Mouse (Mus musculus): ENCODE results near the gene Mex3a. TPM values are rescaled to one million over a fixed set of nuclear protein-coding genes. Genes with fewer than 3 reads are reported as not detected.
A peak's percentile ranks its signal among the peaks of the same experiment; 100 is the strongest.

Mex3a gene
- polyA plus RNA-seq, 1 experiment from 2014 or later = 26.3 TPM

GRCm38 (mm10) chr3:88510421-88511289 is 21.5 kb upstream of the Mex3a start:
- 46% methylated on average over 13 of the region's 13 CpGs for WGBS
- peaks cover 31% of the 10 kb centered on the region for H3K4me1 ChIP-seq (ENCODE audit: control insufficient read depth, insufficient read depth, low read length)

GRCm38 (mm10) chr3:88511559-88511958 is 20.6 kb upstream of the Mex3a start:
- H3K27ac ChIP-seq (ENCODE audit: low read length) = no peak overlapping the region
- peaks cover 31% of the 10 kb centered on the region for H3K4me1 ChIP-seq (ENCODE audit: control insufficient read depth, insufficient read depth, low read length)
- H3K9ac ChIP-seq (replicated peaks; ENCODE audit: low read depth, low read length) = no peak overlapping the region
- H3K27me3 ChIP-seq (ENCODE audit: control insufficient read depth, insufficient read depth, low read length) = no peaks in the 10 kb centered on the region
- H3K4me3 ChIP-seq (ENCODE audit: low read depth, low read length) = no peak overlapping the region
- 34% methylated on average over 4 of the region's 4 CpGs for WGBS
- ATAC-seq (ENCODE audit: insufficient number of reproducible peaks, insufficient read depth, low FRiP score, low read depth) = no peak
- H3K36me3 ChIP-seq (ENCODE audit: control insufficient read depth, insufficient read depth, low read length) = no peaks in the 10 kb centered on the region
- H3K9me3 ChIP-seq (ENCODE audit: control insufficient read depth, low read depth, low read length) = no peaks in the 10 kb centered on the region
- no peak overlapping the region for H3K4me2 ChIP-seq (replicated peaks; ENCODE audit: low read depth, low read length)

More at GRCm38 (mm10) chr3:88510421-88511289, 21.5 kb upstream of the Mex3a start:
- Histone ChIP-seq H3K36me3 (ENCODE audit: control insufficient read depth, insufficient read depth, low read length) (no peaks in the 10 kb centered on the region), H3K4me2 (replicated peaks; ENCODE audit: low read depth, low read length) (peak overlapping the region; percentile 45), H3K9ac (replicated peaks; ENCODE audit: low read depth, low read length) (0 out of 2 replicates have a peak overlapping the region, but pooled peaks have one; percentile 33), H3K9me3 (ENCODE audit: control insufficient read depth, low read depth, low read length) (no peaks in the 10 kb centered on the region), H3K27me3 (ENCODE audit: control insufficient read depth, insufficient read depth, low read length) (no peaks in the 10 kb centered on the region), H3K4me3 (ENCODE audit: low read depth, low read length) (peak overlapping the region; percentile 27), H3K27ac (ENCODE audit: low read length) (peak overlapping the region; percentile 84)
- ATAC-seq (ENCODE audit: insufficient number of reproducible peaks, insufficient read depth, low FRiP score, low read depth) = no peak

GRCm38 (mm10) chr3:88512141-88512895 is 19.9 kb upstream of the Mex3a start:
- Histone ChIP-seq H3K4me1 (ENCODE audit: control insufficient read depth, insufficient read depth, low read length) (peaks cover 31% of the 10 kb centered on the region), H3K9ac (replicated peaks; ENCODE audit: low read depth, low read length) (no peak overlapping the region)
- ATAC-seq (ENCODE audit: insufficient number of reproducible peaks, insufficient read depth, low FRiP score, low read depth) = no peak

GRCm38 (mm10) chr3:88512896-88513545 is 19.2 kb upstream of the Mex3a start:
- ATAC-seq (ENCODE audit: insufficient number of reproducible peaks, insufficient read depth, low FRiP score, low read depth) = no peak
- Histone ChIP-seq H3K27me3 (ENCODE audit: control insufficient read depth, insufficient read depth, low read length) (no peaks in the 10 kb centered on the region), H3K9me3 (ENCODE audit: control insufficient read depth, low read depth, low read length) (no peaks in the 10 kb centered on the region), H3K27ac (ENCODE audit: low read length) (no peak overlapping the region; the same call in 1 of the 2 replicates), H3K9ac (replicated peaks; ENCODE audit: low read depth, low read length) (no peak overlapping the region), H3K4me3 (ENCODE audit: low read depth, low read length) (no peak overlapping the region), H3K4me2 (replicated peaks; ENCODE audit: low read depth, low read length) (no peak overlapping the region), H3K36me3 (ENCODE audit: control insufficient read depth, insufficient read depth, low read length) (no peaks in the 10 kb centered on the region), H3K4me1 (ENCODE audit: control insufficient read depth, insufficient read depth, low read length) (peaks cover 31% of the 10 kb centered on the region)
- WGBS = 41% methylated on average over 12 of the region's 15 CpGs

More at GRCm38 (mm10) chr3:88512141-88512895, 19.9 kb upstream of the Mex3a start:
- Histone ChIP-seq H3K27me3 (ENCODE audit: control insufficient read depth, insufficient read depth, low read length) (no peaks in the 10 kb centered on the region), H3K27ac (ENCODE audit: low read length) (peak overlapping the region; percentile 33; the same call in 1 of the 2 replicates), H3K4me2 (replicated peaks; ENCODE audit: low read depth, low read length) (no peak overlapping the region), H3K4me3 (ENCODE audit: low read depth, low read length) (no peak overlapping the region), H3K9me3 (ENCODE audit: control insufficient read depth, low read depth, low read length) (no peaks in the 10 kb centered on the region), H3K36me3 (ENCODE audit: control insufficient read depth, insufficient read depth, low read length) (no peaks in the 10 kb centered on the region)
- WGBS = 37% methylated on average over 6 of the region's 6 CpGs

- H3K4me2 ChIP-seq (replicated peaks; ENCODE audit: low read depth, low read length) = no peak overlapping the region
- no peaks in the 10 kb centered on the region for H3K36me3 ChIP-seq (ENCODE audit: control insufficient read depth, insufficient read depth, low read length)
- no peak overlapping the region for H3K27ac ChIP-seq (ENCODE audit: low read length)
- H3K4me3 ChIP-seq (ENCODE audit: low read depth, low read length) = no peak overlapping the region
- no peak overlapping the region for H3K9ac ChIP-seq (replicated peaks; ENCODE audit: low read depth, low read length)
- H3K27me3 ChIP-seq (ENCODE audit: control insufficient read depth, insufficient read depth, low read length) = no peaks in the 10 kb centered on the region
- 73% methylated on average over 7 of the region's 7 CpGs for WGBS
- ATAC-seq (ENCODE audit: insufficient number of reproducible peaks, insufficient read depth, low FRiP score, low read depth) = no peak
- H3K4me1 ChIP-seq (ENCODE audit: control insufficient read depth, insufficient read depth, low read length) = peaks cover 31% of the 10 kb centered on the region
- H3K9me3 ChIP-seq (ENCODE audit: control insufficient read depth, low read depth, low read length) = no peaks in the 10 kb centered on the region
Observed at GRCm38 (mm10) chr3:88513546-88514115, 18.6 kb upstream of the Mex3a start.

GRCm38 (mm10) chr3:88514231-88515094 is 17.7 kb upstream of the Mex3a start:
- Histone ChIP-seq H3K36me3 (ENCODE audit: control insufficient read depth, insufficient read depth, low read length) (no peaks in the 10 kb centered on the region), H3K4me2 (replicated peaks; ENCODE audit: low read depth, low read length) (no peak overlapping the region), H3K9ac (replicated peaks; ENCODE audit: low read depth, low read length) (no peak overlapping the region), H3K4me3 (ENCODE audit: low read depth, low read length) (no peak overlapping the region), H3K27ac (ENCODE audit: low read length) (no peak overlapping the region), H3K4me1 (ENCODE audit: control insufficient read depth, insufficient read depth, low read length) (peaks cover 27% of the 10 kb centered on the region), H3K9me3 (ENCODE audit: control insufficient read depth, low read depth, low read length) (no peaks in the 10 kb centered on the region), H3K27me3 (ENCODE audit: control insufficient read depth, insufficient read depth, low read length) (no peaks in the 10 kb centered on the region)
- ATAC-seq (ENCODE audit: insufficient number of reproducible peaks, insufficient read depth, low FRiP score, low read depth) = no peak
- 73% methylated on average over 10 of the region's 10 CpGs for WGBS

- H3K4me2 ChIP-seq (replicated peaks; ENCODE audit: low read depth, low read length) = no peak overlapping the region
- no peaks in the 10 kb centered on the region for H3K27me3 ChIP-seq (ENCODE audit: control insufficient read depth, insufficient read depth, low read length)
- H3K4me3 ChIP-seq (ENCODE audit: low read depth, low read length) = no peak overlapping the region
- H3K4me1 ChIP-seq (ENCODE audit: control insufficient read depth, insufficient read depth, low read length) = peaks cover 24% of the 10 kb centered on the region
- no peaks in the 10 kb centered on the region for H3K9me3 ChIP-seq (ENCODE audit: control insufficient read depth, low read depth, low read length)
- H3K9ac ChIP-seq (replicated peaks; ENCODE audit: low read depth, low read length) = no peak overlapping the region
- 90% methylated on average over 2 of the region's 2 CpGs for WGBS
- no peak for ATAC-seq (ENCODE audit: insufficient number of reproducible peaks, insufficient read depth, low FRiP score, low read depth)
- no peaks in the 10 kb centered on the region for H3K36me3 ChIP-seq (ENCODE audit: control insufficient read depth, insufficient read depth, low read length)
- no peak overlapping the region for H3K27ac ChIP-seq (ENCODE audit: low read length)
Observed at GRCm38 (mm10) chr3:88515095-88515386, 17.2 kb upstream of the Mex3a start.

All from stomach, embryonic 14.5 days (tissue).